Mouse (Mus musculus) erythroblast, adult 5-6 weeks (primary cell): ENCODE results near the gene Scfd2. TPM values are rescaled to one million over a fixed set of nuclear protein-coding genes. Genes with fewer than 3 reads are reported as not detected.

ENCODE experiments used
- ATAC-seq: replicated peaks from 2 replicates; pipeline ENCODE4 v1.8.0; 2016; ENCODE audit warnings: moderate number of reproducible peaks, mild to moderate bottlenecking, moderate TSS enrichment, inconsistent platforms; ENCODE audit not compliant: poor library complexity, low FRiP score, severe bottlenecking
- total RNA-seq, 2 experiments: library from RNA; stranded (forward) in 1 of 2; stranded (reverse) in 1 of 2; fragments of 150-400 nt in 1 of 2; fragments of 200-764, 138-1000 nt in 1 of 2; gene quantifications; 2 replicates each; pipeline versions ENCODE4 v1.2.3 to v1.2.4; 2015 to 2017; ENCODE audit warnings: low replicate concordance in 2 of 2

Gene Scfd2
- total RNA-seq, 2 experiments from 2014 or later, result 1.8 to 3.5 TPM

DNA sequence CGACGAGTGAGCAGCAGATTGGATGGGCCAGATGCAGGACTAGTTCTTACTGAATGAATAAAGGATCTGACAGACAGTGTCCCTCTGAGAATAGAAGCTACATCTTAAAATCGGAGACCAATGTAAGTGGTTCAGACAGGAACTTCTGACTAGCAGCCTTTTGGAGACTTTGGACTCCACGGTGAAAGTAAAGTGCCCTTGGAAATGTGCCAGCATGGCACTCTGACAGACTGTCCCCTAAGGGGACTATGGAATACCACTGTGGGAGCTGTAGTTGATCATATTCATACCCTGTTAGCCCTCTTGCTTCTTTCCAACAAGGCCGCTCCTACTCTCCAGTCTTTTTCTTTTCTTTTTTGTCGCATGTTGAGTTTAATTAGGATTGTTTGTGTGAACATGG is 368.4 kb downstream of the Scfd2 start:
- ATAC-seq, result no peak

DNA sequence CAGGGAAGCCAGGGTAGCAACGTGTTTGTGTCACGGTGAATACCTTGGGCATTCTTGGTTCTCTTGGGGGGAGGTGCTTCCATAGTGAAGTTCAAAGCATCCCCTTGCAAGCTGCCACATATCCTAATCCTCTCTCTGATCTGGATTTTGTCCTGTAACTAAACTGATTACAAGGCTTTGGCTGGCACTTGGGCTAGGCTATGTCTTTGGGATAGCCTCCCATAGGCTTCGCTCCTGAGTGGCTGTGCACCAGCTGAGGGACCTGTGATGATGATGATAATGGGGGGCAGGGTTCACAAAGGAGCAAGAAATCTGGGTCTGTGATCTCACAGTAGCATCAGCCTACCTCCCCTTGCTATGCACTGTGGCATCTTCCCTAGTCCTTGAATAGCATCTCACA is 369.5 kb downstream of the Scfd2 start:
- ATAC-seq, result no peak

DNA sequence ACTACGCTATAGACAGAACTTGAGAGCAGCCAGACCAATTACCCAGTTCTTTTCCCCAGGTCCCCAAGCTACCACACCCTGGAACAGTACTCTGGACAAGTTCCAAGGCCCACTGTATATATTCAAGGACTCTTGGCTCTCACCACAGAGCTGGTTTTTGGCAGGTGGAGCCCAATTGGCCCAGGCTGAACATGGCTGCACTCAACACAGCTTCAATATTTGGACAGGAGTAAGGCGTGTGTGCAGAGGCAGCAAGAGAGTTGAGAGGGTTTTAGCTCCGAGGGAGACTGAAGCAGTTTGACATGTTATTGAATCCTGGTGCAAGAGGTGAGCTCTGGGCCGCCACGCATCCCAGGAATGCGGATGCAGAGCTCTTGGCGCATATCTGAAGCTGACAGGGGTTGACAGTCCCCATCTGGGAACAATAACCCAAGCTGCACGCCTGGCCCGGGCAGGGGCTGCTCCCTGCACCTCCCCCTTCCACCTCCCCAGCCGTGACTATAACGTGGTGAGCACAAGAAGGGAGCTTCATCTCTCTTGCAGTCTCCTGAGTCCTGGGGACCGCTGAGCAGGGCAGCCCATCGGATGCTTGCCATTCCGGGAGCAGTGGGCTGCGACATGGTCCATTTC is 370.1 kb downstream of the Scfd2 start:
- ATAC-seq, result no peak

DNA sequence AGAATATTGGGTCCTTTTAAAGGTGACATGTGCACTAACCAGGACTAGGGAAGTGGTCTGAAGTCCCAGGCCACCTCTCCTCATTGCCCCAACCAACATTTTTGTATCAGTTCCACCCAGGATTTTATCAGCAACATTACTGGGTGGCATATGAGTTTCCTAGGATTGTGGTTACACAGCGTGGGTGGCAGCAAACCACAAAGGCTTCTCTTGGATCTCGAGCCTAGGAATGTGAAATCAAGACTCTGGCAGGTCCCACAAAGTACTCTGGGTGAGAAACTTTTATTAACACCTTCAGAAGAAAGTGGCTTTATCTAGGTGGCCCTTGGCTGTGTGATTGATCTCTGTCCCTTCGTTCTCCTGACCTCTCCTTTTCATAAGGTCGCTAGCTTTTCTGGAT is 371.2 kb downstream of the Scfd2 start:
- ATAC-seq, result no peak

DNA sequence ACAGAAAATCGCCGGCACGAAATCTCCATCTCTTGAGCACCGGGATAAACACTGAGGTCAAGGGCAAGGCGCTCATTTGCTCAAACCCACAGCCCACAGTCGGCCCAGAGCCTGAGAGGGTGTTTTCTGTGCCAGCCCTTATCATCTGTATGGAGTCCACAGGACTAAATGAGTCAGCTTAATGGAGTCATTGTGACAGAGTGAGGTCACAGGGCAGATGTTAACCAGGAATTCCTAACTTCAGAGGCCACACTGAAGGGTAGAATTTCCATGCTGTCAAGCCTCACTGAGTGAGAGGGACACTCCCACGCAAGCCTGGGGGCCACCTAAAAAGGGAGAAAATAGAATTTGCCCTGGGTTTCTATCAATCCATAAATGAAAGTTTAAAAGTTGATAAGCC is 371.7 kb downstream of the Scfd2 start:
- ATAC-seq, result no peak

DNA sequence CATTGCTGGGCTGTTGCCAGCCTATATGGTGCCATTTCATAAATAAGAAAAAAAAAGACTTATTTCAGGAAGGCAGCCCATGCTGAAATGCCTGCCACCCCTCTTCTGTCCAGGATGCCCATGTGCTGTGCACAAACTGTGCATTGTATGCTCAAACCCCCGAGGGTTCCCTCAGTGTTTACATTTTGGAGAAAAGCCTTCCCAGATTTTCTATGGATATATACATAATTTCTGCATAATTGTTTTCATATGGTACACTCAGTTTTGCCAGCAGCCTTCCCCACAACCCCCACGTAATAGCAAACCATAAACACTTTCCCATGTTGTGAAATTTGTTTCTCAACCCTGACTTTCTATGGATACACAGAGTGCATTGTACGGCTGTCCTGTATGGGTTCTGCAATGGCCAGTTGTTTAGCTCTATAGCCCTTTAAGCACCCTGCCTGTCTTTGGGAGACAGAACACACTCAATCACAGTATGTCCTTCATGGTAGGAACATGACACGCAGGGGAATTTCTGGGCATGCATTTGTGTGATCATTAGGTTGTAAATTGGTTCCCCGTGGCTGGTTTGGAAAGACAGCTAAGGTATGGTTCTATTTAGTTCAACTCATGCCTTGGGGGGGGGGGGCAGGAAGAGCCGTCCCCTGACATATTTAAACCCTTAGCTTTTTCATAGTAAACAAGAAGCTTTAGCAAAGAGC is 372.5 kb downstream of the Scfd2 start:
- no peak for ATAC-seq

DNA sequence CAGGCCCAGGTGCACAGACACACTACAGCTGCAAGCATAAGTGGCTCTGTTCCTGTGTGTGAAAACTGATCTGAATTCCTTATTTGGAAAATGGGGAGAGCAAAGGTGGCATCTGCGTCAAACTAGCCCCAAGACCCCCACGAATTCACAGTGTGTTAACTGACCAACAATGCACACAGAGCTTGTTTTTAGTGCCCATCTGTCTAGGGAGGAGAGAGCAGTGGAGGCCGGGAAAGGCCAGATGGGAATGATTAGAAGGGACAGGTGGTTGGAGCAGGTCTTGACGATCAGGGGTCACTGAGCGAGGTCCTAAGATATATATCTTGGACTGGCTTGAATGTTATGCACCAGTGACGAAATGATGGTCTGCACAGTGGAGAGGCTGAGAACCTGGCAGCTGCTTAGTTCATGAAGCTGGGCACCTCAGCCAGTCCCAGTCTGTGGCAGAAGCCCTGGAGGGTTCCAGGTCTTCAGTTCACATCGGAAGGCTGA is 375.7 kb downstream of the Scfd2 start:
- no peak for ATAC-seq

Other genes with a start within 250 kb of the Scfd2 start
- gene Fip1l1, start 3.7 kb upstream of the Scfd2 start, total RNA-seq (2015; ENCODE audit: low replicate concordance), result 49.3 and 53.0 TPM in 2 replicates
- 73.9 and 83.9 TPM in 2 replicates for gene Fip1l1, start 3.7 kb upstream of the Scfd2 start, total RNA-seq (2017; ENCODE audit: low replicate concordance)
- not detected in 2 replicates for gene Lnx1, start 171.2 kb upstream of the Scfd2 start, total RNA-seq (2015; ENCODE audit: low replicate concordance)
- not detected in 2 replicates for gene Lnx1, start 171.2 kb upstream of the Scfd2 start, total RNA-seq (2017; ENCODE audit: low replicate concordance)